Mouse (Mus musculus) C2C12 (cell line): Measurements from ENCODE around the gene Adam12.

Source experiments
- CEBPB ChIP-seq: IDR thresholded peaks from one replicate; pipeline ENCODE4 v1.6.1; 2011; ENCODE audit warnings: low read depth, mild to moderate bottlenecking, control low read depth, moderate library complexity
- CTCF ChIP-seq: IDR thresholded peaks from one replicate; pipeline ENCODE4 v1.5.1; 2011; ENCODE audit not compliant: control insufficient read depth, insufficient read depth, insufficient read length
- MAX ChIP-seq: IDR thresholded peaks from one replicate; pipeline ENCODE4 v1.6.1; 2011; ENCODE audit warnings: mild to moderate bottlenecking, control low read depth
- MYOG ChIP-seq: IDR thresholded peaks from one replicate; pipeline ENCODE4 v1.6.1; 2011; ENCODE audit not compliant: control insufficient read depth, insufficient read length; ENCODE audit errors: extremely low read depth
- USF1 ChIP-seq: IDR thresholded peaks from one replicate; pipeline ENCODE4 v1.6.1; 2011; ENCODE audit warnings: low read depth, mild to moderate bottlenecking, control low read depth, moderate library complexity

GRCm38 (mm10) chr7:134081307-134082072 is 150.5 kb downstream of the Adam12 start:
- TF ChIP-seq MYOG (no peak), MAX (no peak), CTCF (no peak), CEBPB (no peak), USF1 (no peak)
